ENCODE assay signal across 8 mouse cellular contexts in genomic region chr13:14612463-14612862, GRCm38 (mm10). TPM values are rescaled to one million over a fixed set of nuclear protein-coding genes. Genes with fewer than 3 reads are reported as not detected.
DNase-seq lines count a peak whose midpoint lies in the region; ATAC-seq and TF ChIP-seq lines count a peak whose summit lies in the region.

No protein-coding gene starts in this region.

- ATAC-seq in heart, embryonic 13.5 days (ENCODE audit: extremely low read depth, insufficient number of reproducible peaks, low FRiP score, low TSS enrichment), result no peak
- ATAC-seq in forebrain, embryonic 15.5 days (replicated peaks), result peak; percentile 73
- ATAC-seq in liver, embryonic 15.5 days (ENCODE audit: insufficient read depth), result peak; percentile 12; the same call in 1 of the 2 replicates
- ATAC-seq in frontal cortex, adult (ENCODE audit: low TSS enrichment), result no peak

- H3K4me3 ChIP-seq in heart, embryonic 13.5 days, result peak overlapping the region; percentile 85
- H3K4me3 ChIP-seq in E14TG2a.4 (replicated peaks; ENCODE audit: low read length), result peak overlapping the region; percentile 98
- H3K4me3 ChIP-seq in forebrain, embryonic 15.5 days, result peak overlapping the region; percentile 58
- peak overlapping the region; percentile 81 for H3K4me3 ChIP-seq in liver, embryonic 15.5 days (replicated peaks)

- peaks cover 35% of the 10 kb centered on the region for H3K36me3 ChIP-seq in heart, embryonic 13.5 days
- H3K36me3 ChIP-seq in E14TG2a.4 (ENCODE audit: insufficient read depth, low read length), result peaks cover 46% of the 10 kb centered on the region
- peaks cover 24% of the 10 kb centered on the region for H3K36me3 ChIP-seq in forebrain, embryonic 15.5 days
- H3K36me3 ChIP-seq in liver, embryonic 15.5 days (replicated peaks), result peaks cover 23% of the 10 kb centered on the region

- peak overlapping the region; percentile 53; the same call in 1 of the 2 replicates for H3K27ac ChIP-seq in heart, embryonic 13.5 days (replicated peaks)
- H3K27ac ChIP-seq in forebrain, embryonic 15.5 days (replicated peaks), result peak overlapping the region; percentile 81
- H3K27ac ChIP-seq in liver, embryonic 15.5 days (replicated peaks), result peak overlapping the region; percentile 78

- peak overlapping the region; percentile 92 for H3K9ac ChIP-seq in heart, embryonic 13.5 days
- peak overlapping the region; percentile 85 for H3K9ac ChIP-seq in forebrain, embryonic 15.5 days (replicated peaks)
- H3K9ac ChIP-seq in liver, embryonic 15.5 days, result peak overlapping the region; percentile 76

- H3K4me1 ChIP-seq in heart, embryonic 13.5 days, result peaks cover 19% of the 10 kb centered on the region
- peaks cover 20% of the 10 kb centered on the region for H3K4me1 ChIP-seq in E14TG2a.4 (replicated peaks; ENCODE audit: low read depth, low read length)
- peaks cover 24% of the 10 kb centered on the region for H3K4me1 ChIP-seq in forebrain, embryonic 15.5 days
- H3K4me1 ChIP-seq in liver, embryonic 15.5 days (replicated peaks), result peaks cover 18% of the 10 kb centered on the region

- no peaks in the 10 kb centered on the region for H3K27me3 ChIP-seq in heart, embryonic 13.5 days (replicated peaks)
- H3K27me3 ChIP-seq in E14TG2a.4 (ENCODE audit: insufficient read depth, low read length), result no peaks in the 10 kb centered on the region
- no peaks in the 10 kb centered on the region for H3K27me3 ChIP-seq in forebrain, embryonic 15.5 days
- no peaks in the 10 kb centered on the region for H3K27me3 ChIP-seq in liver, embryonic 15.5 days

- H3K4me2 ChIP-seq in heart, embryonic 13.5 days, result peak overlapping the region; percentile 81
- H3K4me2 ChIP-seq in forebrain, embryonic 15.5 days (replicated peaks), result peak overlapping the region; percentile 58
- H3K4me2 ChIP-seq in liver, embryonic 15.5 days, result peak overlapping the region; percentile 68

- 5% methylated on average over 10 of the region's 10 CpGs for WGBS in heart, embryonic 13.5 days
- WGBS in forebrain, embryonic 15.5 days, result 8% methylated on average over 10 of the region's 10 CpGs
- WGBS in liver, embryonic 15.5 days (ENCODE audit: insufficient replicate concordance), result 4% methylated on average over 10 of the region's 10 CpGs

- DNase-seq in heart, postnatal 4 days, result no peak
- DNase-seq in right cerebral cortex, adult 18-20 months, result no peak
- DNase-seq in adrenal gland, postnatal 10 days, result no peak

- TF ChIP-seq CTCF in E14TG2a.4 (conservative IDR thresholded peaks at IDR 0.05; ENCODE audit: low read length), result no peak

- H3K9me3 ChIP-seq in heart, embryonic 13.5 days, result no peaks in the 10 kb centered on the region
- H3K9me3 ChIP-seq in E14TG2a.4 (ENCODE audit: low read length), result no peaks in the 10 kb centered on the region
- no peaks in the 10 kb centered on the region for H3K9me3 ChIP-seq in forebrain, embryonic 15.5 days
- no peaks in the 10 kb centered on the region for H3K9me3 ChIP-seq in liver, embryonic 15.5 days (replicated peaks)

RNA-seq across cellular contexts. Expression of gene Mrpl32, which starts 0.5 kb away (rescaled TPM):
- 101 and 119 TPM in 2 replicates for polyA plus RNA-seq in heart, embryonic 13.5 days (2015; fragmentation: Nextera tagmentation; extraction: Ambion mirVana)
- total RNA-seq in heart, postnatal 4 days (2021), result 10 to 100 TPM; 46.5 to 48.5 TPM
- 114 TPM in 2 replicates for polyA plus RNA-seq in forebrain, embryonic 15.5 days (2015; fragmentation: Nextera tagmentation; extraction: Ambion mirVana)
- polyA plus RNA-seq in liver, embryonic 15.5 days (2015; fragmentation: Nextera tagmentation; extraction: Ambion mirVana), result 51.9 and 61.8 TPM in 2 replicates
- total RNA-seq in adrenal gland, postnatal 10 days (2021), result 10 to 100 TPM; 57.5 to 61.1 TPM

RNA-seq across cellular contexts. Expression of gene Psma2, which starts 0.6 kb away (rescaled TPM):
- polyA plus RNA-seq in heart, embryonic 13.5 days (2015; fragmentation: Nextera tagmentation; extraction: Ambion mirVana), result 143 and 169 TPM in 2 replicates
- 10 to 100 TPM; 65.1 to 69.4 TPM for total RNA-seq in heart, postnatal 4 days (2021)
- 173 and 187 TPM in 2 replicates for polyA plus RNA-seq in forebrain, embryonic 15.5 days (2015; fragmentation: Nextera tagmentation; extraction: Ambion mirVana)
- polyA plus RNA-seq in liver, embryonic 15.5 days (2015; fragmentation: Nextera tagmentation; extraction: Ambion mirVana), result 113 and 125 TPM in 2 replicates
- 10 to 100 TPM; 94.3 to 99.3 TPM for total RNA-seq in adrenal gland, postnatal 10 days (2021)

RNA-seq across cellular contexts. Expression of gene AW209491, which starts 17.5 kb away (rescaled TPM):
- polyA plus RNA-seq in heart, embryonic 13.5 days (2015; fragmentation: Nextera tagmentation; extraction: Ambion mirVana), result 16.4 and 18.6 TPM in 2 replicates
- total RNA-seq in heart, postnatal 4 days (2021), result 10 to 100 TPM; 10.4 to 10.5 TPM
- 38.8 and 44.0 TPM in 2 replicates for polyA plus RNA-seq in forebrain, embryonic 15.5 days (2015; fragmentation: Nextera tagmentation; extraction: Ambion mirVana)
- polyA plus RNA-seq in liver, embryonic 15.5 days (2015; fragmentation: Nextera tagmentation; extraction: Ambion mirVana), result 8.9 and 9.5 TPM in 2 replicates
- 10 to 100 TPM; 15.9 to 16.4 TPM for total RNA-seq in adrenal gland, postnatal 10 days (2021)

Comparison
In these comparisons a context has a peak if more than half of its experiments do, and no peak if none do; other contexts are left out.
1. ATAC-seq: peak in forebrain, embryonic 15.5 days (single experiment) and liver, embryonic 15.5 days (single experiment); none in heart, embryonic 13.5 days (single experiment) and frontal cortex, adult (single experiment).
2. Peak in every context shown above with its lines, with median percentiles within 50 percentile points of each other: H3K27ac ChIP-seq, H3K4me2 ChIP-seq, H3K4me3 ChIP-seq and H3K9ac ChIP-seq.